Comparison of ENCODE assay signal across 8 mouse cellular contexts in genomic region chr2:94273154-94274021, GRCm38 (mm10).
DNase-seq lines count a peak whose midpoint lies in the region; ATAC-seq and TF ChIP-seq lines count a peak whose summit lies in the region.

No protein-coding gene starts in this region.

- peak overlapping the region; percentile 82 for H3K27ac ChIP-seq in cortical plate, adult 2 months (ENCODE audit: insufficient read depth, low read length)
- no peak overlapping the region for H3K27ac ChIP-seq in intestine, embryonic 15.5 days

- peak; percentile 66 to 72 for DNase-seq in gastrocnemius, postnatal 36 days
- peak; percentile 90 to 94 for DNase-seq in left cerebral cortex, postnatal 14 days (ENCODE audit: low spot score in 2 of 2)
- DNase-seq in right cerebral cortex, postnatal 25 days: peak; percentile 90
- peak; percentile 62 to 79 for DNase-seq in urinary bladder, postnatal 36 days (ENCODE audit: low spot score in 2 of 2)

- H3K9me3 ChIP-seq in intestine, embryonic 15.5 days: no peaks in the 10 kb centered on the region

- TF ChIP-seq POLR2A in cortical plate, adult 2 months (IDR thresholded peaks at IDR 0.05; ENCODE audit: extremely low read depth, insufficient read depth, low read length): no peak; the same call in 1 of the 2 replicates

- WGBS in intestine, embryonic 15.5 days: under 1% methylated on average over 72 of the region's 72 CpGs

- TF ChIP-seq CTCF in cortical plate, adult 2 months (IDR thresholded peaks at IDR 0.05; ENCODE audit: extremely low read depth, insufficient read depth, low read length): no peak

- peak overlapping the region; percentile 33 for H3K4me3 ChIP-seq in cortical plate, adult 2 months (ENCODE audit: insufficient read depth, low read length)
- peak overlapping the region; percentile 56 for H3K4me3 ChIP-seq in intestine, embryonic 15.5 days (replicated peaks)

- H3K9ac ChIP-seq in intestine, embryonic 15.5 days: peak overlapping the region; percentile 49

- peak overlapping the region; percentile 99 for H3K4me2 ChIP-seq in intestine, embryonic 15.5 days (replicated peaks)

- peak; percentile 72 for ATAC-seq in activated CD4-positive, CD25-positive, alpha-beta regulatory T cell, adult 4 months
- ATAC-seq in intestine, embryonic 15.5 days: peak; percentile 94
- ATAC-seq in megakaryocyte progenitor cell, adult 5-6 weeks (replicated peaks; ENCODE audit: poor library complexity): peak; percentile 85

- peaks cover 37% of the 10 kb centered on the region for H3K27me3 ChIP-seq in intestine, embryonic 15.5 days (replicated peaks)

- intact Hi-C loops in gastrocnemius, postnatal 36 days (cut with DNase I): no loop called here
- intact Hi-C loops in left cerebral cortex, postnatal 14 days (cut with DNase I): no loop called here

- H3K4me1 ChIP-seq in cortical plate, adult 2 months (ENCODE audit: control insufficient read depth, insufficient read depth, low read length): peaks cover 5% of the 10 kb centered on the region
- peaks cover 4% of the 10 kb centered on the region; the same call in 1 of the 2 replicates for H3K4me1 ChIP-seq in intestine, embryonic 15.5 days (replicated peaks)

- H3K36me3 ChIP-seq in intestine, embryonic 15.5 days: no peaks in the 10 kb centered on the region
